Mouse (Mus musculus): Measurements from ENCODE around the gene St6gal2.

Gene St6gal2

GRCm38 (mm10) chr17:55445250-55446184 lies at the start of gene St6gal2:
St6gal2 (plus strand) TSS chr17:55445382.
- no peak for DNase-seq (ENCODE audit: low read depth, low spot score)

GRCm38 (mm10) chr17:55406043-55406442 lies 39.1 kb upstream of the St6gal2 start:
- no peak for DNase-seq (ENCODE audit: low read depth, low spot score)

- DNase-seq (ENCODE audit: low read depth, low spot score): no peak
Measured at GRCm38 (mm10) chr17:55416519-55416918, 28.7 kb upstream of the St6gal2 start.

GRCm38 (mm10) chr17:55446185-55446527 lies 974 bp downstream of the St6gal2 start:
- no peak for DNase-seq (ENCODE audit: low read depth, low spot score)

- DNase-seq (ENCODE audit: low read depth, low spot score): no peak
Measured at GRCm38 (mm10) chr17:55446698-55447097, 1.5 kb downstream of the St6gal2 start.

GRCm38 (mm10) chr17:55450943-55451342 lies 5.8 kb downstream of the St6gal2 start:
- DNase-seq (ENCODE audit: low read depth, low spot score): no peak

- no peak for DNase-seq (ENCODE audit: low read depth, low spot score)
Measured at GRCm38 (mm10) chr17:55454487-55454886, 9.3 kb downstream of the St6gal2 start.

- DNase-seq (ENCODE audit: low read depth, low spot score): no peak
Measured at GRCm38 (mm10) chr17:55460187-55460586, 15.0 kb downstream of the St6gal2 start.

GRCm38 (mm10) chr17:55467579-55467978 lies 22.4 kb downstream of the St6gal2 start:
- DNase-seq (ENCODE audit: low read depth, low spot score): no peak

GRCm38 (mm10) chr17:55468963-55469362 lies 23.8 kb downstream of the St6gal2 start:
- DNase-seq (ENCODE audit: low read depth, low spot score): no peak

- DNase-seq (ENCODE audit: low read depth, low spot score): no peak
Measured at GRCm38 (mm10) chr17:55475974-55476373, 30.8 kb downstream of the St6gal2 start.

GRCm38 (mm10) chr17:55477361-55477760 lies 32.2 kb downstream of the St6gal2 start:
- no peak for DNase-seq (ENCODE audit: low read depth, low spot score)

GRCm38 (mm10) chr17:55479367-55479766 lies 34.2 kb downstream of the St6gal2 start:
- no peak for DNase-seq (ENCODE audit: low read depth, low spot score)

- no peak for DNase-seq (ENCODE audit: low read depth, low spot score)
Measured at GRCm38 (mm10) chr17:55484108-55484870, 39.1 kb downstream of the St6gal2 start.

- no peak for DNase-seq (ENCODE audit: low read depth, low spot score)
Measured at GRCm38 (mm10) chr17:55531872-55532271, 86.7 kb downstream of the St6gal2 start.

- no peak for DNase-seq (ENCODE audit: low read depth, low spot score)
Measured at GRCm38 (mm10) chr17:55548476-55548875, 103.3 kb downstream of the St6gal2 start.

- DNase-seq (ENCODE audit: low read depth, low spot score): no peak
Measured at GRCm38 (mm10) chr17:55561774-55562173, 116.6 kb downstream of the St6gal2 start.

Measured in CD4-positive helper T cell, adult 2 months (primary cell).